Mouse (Mus musculus) erythroid progenitor cell, adult 5-6 weeks (primary cell): ENCODE data around the gene Pepd. TPM values are rescaled to one million over a fixed set of nuclear protein-coding genes. Genes with fewer than 3 reads are reported as not detected.

Experiments
- ATAC-seq: replicated peaks from 2 replicates; pipeline ENCODE4 v1.8.0; 2016; ENCODE audit warnings: moderate number of reproducible peaks, mild to moderate bottlenecking, moderate TSS enrichment, inconsistent platforms; ENCODE audit not compliant: poor library complexity, low FRiP score, severe bottlenecking
- total RNA-seq, 2 experiments: library from RNA; stranded (forward) in 1 of 2; stranded (reverse) in 1 of 2; fragments of 150-400 nt in 1 of 2; fragments of 186-747, 209-891 nt in 1 of 2; gene quantifications; 2 replicates each; pipeline versions ENCODE4 v1.2.3 to v1.2.4; 2015 to 2017; ENCODE audit warnings: low replicate concordance in 2 of 2

The Pepd gene
- 15.5 and 17.2 TPM in 2 replicates for total RNA-seq (2015; ENCODE audit: low replicate concordance)
- total RNA-seq (2017; ENCODE audit: low replicate concordance) = 17.2 and 19.1 TPM in 2 replicates

GRCm38 (mm10) chr7:34911919-34912897 lies at the start of gene Pepd:
Pepd (plus strand) TSS chr7:34912379.
- ATAC-seq = peak; percentile 89

DNA sequence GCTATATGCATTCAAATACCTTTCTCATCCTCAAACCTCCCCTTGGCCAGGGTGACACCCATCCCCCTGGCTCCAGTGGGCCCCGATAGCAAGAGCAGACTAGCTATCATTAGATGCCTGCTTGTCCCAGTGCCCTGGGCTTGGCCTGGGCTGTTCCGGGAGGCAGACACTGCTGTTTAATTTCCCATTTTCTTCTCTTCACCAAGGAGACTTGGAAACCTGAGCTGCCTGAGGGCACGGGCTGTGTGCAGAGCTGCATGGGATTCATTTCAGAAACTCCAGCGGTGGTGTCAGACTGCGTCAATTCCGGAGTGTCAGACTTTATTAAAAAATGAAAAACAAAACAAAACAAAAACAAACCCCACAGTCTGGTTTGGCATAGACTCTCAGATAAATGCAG lies 44.9 kb upstream of the Pepd start:
- no peak for ATAC-seq

DNA sequence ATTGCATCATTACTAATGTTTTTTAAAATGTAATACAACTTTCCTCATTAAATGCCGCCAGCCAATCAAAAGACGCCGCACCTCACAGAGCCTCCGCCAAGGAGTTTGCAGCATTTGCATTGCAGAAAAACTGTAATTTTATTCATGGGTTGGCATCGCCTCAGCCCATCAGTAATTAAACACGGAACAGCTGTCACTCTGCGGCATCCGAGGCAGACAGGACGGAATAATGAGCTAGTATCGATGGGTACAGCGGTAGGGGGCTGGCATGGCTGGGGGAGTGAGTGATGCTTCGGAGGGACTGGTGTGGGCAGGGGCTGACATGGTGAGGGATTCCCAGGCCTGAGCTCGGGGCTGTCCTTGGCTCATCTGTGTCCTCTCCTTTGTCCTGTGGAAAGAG lies 42.5 kb upstream of the Pepd start:
- ATAC-seq = no peak

- ATAC-seq = no peak
Observed at GRCm38 (mm10) chr7:34876787-34877186, 35.4 kb upstream of the Pepd start.

DNA sequence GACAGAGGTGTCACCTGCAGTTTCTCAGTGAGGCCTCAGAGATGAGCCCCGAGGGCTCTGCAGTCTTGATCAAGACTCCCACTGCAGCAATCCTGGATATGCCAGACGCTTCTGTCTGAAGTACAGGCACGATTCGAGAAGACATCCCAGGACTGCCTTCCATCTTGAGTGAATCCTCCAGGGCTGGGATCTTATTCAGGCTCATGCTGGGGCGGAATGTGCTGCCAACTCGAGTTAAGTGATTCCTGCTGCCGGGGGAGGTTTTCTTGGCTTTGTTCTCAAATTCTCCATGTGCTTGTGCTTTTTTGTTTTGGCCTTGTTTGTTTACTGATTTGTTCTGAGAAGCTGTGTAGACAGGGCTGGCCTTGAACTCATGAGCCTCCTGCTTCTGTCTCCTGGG lies 34.4 kb upstream of the Pepd start:
- no peak for ATAC-seq

DNA sequence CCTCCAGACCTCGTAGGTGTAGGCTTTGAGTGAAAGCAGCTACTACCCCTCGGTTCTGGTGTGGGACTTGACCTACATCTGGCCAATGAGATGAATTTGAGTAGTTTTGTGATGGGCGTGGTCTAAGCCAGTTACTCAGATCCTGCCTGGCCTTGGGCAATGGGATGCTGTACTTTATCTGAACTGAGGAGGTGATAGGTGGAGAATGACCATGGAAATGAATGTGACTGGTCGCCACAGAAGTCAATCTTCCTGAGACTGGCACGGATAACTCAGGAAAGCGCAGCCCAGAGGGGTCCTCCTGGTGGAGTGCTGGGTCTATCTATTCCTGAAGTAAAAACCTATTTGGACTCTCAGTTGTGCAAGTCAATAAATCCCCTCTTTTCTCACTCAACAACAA lies 23.7 kb upstream of the Pepd start:
- no peak for ATAC-seq

DNA sequence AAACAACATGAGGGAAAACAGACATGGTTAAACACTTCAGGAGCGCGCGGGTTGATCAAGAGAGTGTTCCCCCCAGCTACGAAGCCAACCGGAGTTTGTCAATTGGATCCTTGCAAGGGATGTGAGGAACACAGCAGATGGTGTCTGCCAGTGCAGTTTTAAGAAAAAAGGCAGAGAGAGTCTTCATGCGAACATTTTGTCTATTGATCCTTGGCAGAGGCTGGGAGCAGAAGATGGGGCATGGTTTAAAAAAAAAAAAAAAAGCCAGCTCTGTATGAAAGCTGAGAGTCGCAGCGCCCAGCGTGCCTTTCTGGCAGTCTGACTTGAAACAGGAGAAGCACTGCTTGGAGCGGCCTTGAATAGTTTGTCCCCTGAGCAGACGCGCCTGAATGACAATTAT lies 23.3 kb upstream of the Pepd start:
- no peak for ATAC-seq

DNA sequence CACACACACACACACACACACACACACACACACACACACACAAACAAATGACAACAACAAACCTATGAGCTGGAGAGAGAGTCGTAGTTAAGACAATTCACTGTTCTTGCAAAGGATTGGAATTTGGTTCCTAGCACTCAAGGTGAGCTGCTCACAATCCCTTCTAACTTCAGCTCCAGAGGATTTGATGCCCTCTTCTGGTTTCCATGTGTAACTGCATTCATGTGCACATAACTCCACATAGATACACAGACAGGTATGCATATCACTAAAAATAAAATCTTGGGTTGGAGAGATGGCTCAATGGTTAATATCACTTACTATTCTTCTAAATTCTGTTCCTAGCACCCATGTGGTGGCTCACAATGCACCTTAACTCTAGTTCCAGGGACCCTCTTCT lies 19.3 kb upstream of the Pepd start:
- ATAC-seq = no peak

GRCm38 (mm10) chr7:34896461-34896860 lies 15.7 kb upstream of the Pepd start:
- no peak for ATAC-seq

- ATAC-seq = no peak
Observed at GRCm38 (mm10) chr7:34897058-34897457, 15.1 kb upstream of the Pepd start.

GRCm38 (mm10) chr7:34910096-34911066 lies 1.8 kb upstream of the Pepd start:
- ATAC-seq = no peak

DNA sequence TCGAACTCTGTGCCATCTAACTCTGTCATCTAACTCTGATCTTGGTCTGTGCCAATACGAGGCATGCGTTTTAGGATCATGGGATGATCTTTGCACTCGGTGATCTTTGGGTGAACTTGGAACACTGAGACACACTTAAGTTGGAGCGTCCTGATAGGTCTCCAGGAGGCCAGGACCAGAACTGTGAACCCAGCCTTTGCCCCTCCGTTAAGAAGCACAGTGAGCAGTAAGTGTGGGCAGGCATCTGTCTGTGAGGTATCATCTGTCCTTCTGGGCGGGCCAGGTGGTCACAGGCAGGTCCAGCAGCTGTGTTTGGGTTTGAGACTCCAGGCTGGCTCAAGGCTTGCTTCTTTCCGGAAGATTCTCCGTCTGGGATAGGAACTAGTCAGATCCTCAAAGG lies 1.8 kb downstream of the Pepd start:
- no peak for ATAC-seq

DNA sequence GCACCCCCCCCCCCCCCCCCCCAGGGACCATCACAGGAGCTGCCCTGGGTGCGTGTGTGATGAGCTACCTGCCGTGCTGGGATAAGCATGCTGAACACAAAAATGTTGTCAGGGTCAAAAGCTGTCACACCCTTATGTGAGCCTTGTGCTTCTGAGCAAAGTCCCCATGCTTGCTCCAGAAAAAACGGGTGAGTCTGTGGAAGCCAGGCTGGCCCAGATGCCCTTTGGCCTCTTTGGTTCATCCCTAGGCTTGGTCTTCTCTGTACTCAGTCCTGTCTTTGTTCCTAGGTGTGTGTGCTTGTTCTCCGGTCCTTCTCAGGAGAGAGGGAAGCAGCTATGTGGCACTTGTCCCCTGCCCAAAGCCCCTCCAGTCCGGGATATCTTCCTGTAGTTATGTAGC lies 3.4 kb downstream of the Pepd start:
- ATAC-seq = no peak

GRCm38 (mm10) chr7:34917558-34917957 lies 5.4 kb downstream of the Pepd start:
- no peak for ATAC-seq

DNA sequence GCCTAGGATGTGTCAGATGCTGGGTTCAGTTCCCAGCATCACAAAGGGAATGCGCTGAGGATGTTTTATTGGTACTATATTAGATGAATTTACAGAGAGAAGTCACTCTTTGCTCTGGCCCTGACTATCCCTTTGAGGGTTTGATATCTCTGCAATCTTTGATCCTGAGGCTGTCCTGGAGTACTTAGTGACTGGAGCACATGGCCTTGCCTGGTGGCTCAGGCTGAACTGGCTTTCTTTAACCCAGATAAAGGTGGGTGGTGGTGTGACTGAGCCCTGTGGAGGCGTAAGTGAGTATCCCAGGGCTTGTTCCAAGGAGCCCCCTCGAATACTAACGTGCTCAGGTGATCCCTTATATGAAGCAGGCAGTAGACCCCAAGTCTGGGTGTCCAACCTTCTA lies 5.8 kb downstream of the Pepd start:
- no peak for ATAC-seq

- ATAC-seq = no peak
Observed at GRCm38 (mm10) chr7:34918416-34918815, 6.2 kb downstream of the Pepd start.

- ATAC-seq = no peak
Observed at GRCm38 (mm10) chr7:34919054-34919453, 6.9 kb downstream of the Pepd start.

DNA sequence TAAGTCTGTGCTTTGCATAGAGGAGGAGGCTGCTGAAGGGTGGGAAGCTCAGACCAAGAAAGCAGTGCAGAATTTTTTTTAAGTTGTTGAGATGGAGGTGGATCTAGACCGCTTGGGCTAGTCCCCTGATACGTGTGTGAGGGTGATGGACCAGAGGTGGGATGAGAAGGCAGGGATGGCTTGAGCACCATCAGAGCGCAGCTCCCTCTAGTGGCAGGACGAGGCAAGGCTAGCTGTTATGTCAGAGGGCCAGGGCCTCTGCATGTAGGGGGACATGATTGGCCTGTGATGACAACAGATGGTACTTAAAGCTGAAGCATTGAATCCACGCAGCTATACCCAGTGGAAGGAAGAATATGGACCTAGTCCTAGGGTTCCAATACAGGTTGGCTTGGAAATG lies 7.6 kb downstream of the Pepd start:
- ATAC-seq = peak; percentile 66

- no peak for ATAC-seq
Observed at GRCm38 (mm10) chr7:34925208-34925607, 13.0 kb downstream of the Pepd start.

DNA sequence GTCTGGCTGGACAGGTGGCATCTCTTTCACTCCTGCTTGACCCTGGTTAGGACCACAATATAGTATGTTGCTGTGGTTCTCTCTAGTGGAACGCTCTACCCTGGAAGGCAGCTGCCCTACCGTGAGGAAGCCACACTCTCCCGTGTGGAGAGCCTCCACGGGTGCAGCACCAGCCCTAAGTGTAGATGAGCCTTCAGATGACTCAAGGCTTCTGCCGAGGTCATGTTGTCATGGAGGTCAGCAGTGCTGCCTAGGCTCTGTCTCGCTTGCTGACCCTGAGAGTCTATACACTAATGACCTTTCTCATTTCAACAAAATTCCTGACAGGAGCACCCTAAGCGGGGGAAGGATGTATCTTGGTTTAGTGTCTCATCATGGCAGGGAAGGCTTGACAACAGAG lies 13.8 kb downstream of the Pepd start:
- no peak for ATAC-seq
